Mouse (Mus musculus): ENCODE results near the gene Rspry1. TPM values are rescaled to one million over a fixed set of nuclear protein-coding genes. Genes with fewer than 3 reads are reported as not detected.

The Rspry1 gene
- polyA plus RNA-seq, 1 experiment from 2014 or later: 20.3 TPM

DNA sequence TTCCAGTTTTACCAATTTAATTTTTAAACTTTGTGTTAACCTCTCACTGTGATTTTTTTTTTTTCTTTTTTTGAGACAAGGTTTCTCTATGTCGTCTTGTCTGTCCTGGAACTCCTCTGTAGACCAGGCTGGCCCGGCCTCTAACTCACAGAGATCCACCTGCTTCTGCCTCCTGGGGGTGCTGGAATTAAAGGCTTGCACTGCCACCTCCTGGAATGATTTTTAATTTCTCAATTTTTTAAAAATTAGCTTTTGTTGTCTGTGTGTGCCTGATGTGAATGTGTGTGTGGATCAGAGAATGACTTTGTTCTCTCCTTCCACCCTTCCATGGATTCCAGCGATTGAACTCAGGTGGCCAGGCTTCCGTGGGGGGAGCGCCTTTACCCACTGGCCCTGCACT, 5.3 kb downstream of the Rspry1 start:
- no peak overlapping the region for H3K27ac ChIP-seq
- 91% methylated on average over 5 of the region's 5 CpGs for WGBS
- ATAC-seq (replicated peaks; ENCODE audit: insufficient number of reproducible peaks, insufficient read depth, low FRiP score, low read depth): no peak
- no peak overlapping the region for H3K4me3 ChIP-seq
- no peaks in the 10 kb centered on the region for H3K9me3 ChIP-seq (replicated peaks)
- no peaks in the 10 kb centered on the region for H3K36me3 ChIP-seq
- H3K4me2 ChIP-seq: no peak overlapping the region
- no peak overlapping the region for H3K9ac ChIP-seq
- H3K4me1 ChIP-seq (replicated peaks): peaks cover 8% of the 10 kb centered on the region
- H3K27me3 ChIP-seq: no peaks in the 10 kb centered on the region

DNA sequence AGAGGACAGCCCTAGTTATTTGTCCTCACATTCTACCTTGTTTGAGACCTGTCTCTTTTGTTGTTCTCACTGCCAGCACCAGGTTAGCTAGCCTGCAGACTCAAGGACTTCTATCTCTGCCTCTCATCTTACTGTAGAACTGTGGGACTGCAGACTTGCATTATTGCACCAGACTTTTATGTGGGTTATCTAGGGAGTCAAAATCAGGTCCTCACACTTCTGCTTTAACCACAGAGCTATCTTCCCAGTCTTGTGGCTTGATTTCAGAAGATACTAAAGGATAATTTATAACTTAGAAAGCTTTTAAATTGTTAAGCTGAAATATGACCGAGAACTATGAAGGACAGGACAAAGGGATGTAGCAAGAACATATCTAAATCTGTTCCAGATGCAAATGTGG, 23.1 kb downstream of the Rspry1 start:
- no peak overlapping the region for H3K4me2 ChIP-seq
- H3K27me3 ChIP-seq: no peaks in the 10 kb centered on the region
- no peak overlapping the region for H3K9ac ChIP-seq
- WGBS: 86% methylated on average over 1 of the region's 1 CpGs
- no peak overlapping the region for H3K4me3 ChIP-seq
- no peak for ATAC-seq (replicated peaks; ENCODE audit: insufficient number of reproducible peaks, insufficient read depth, low FRiP score, low read depth)
- H3K36me3 ChIP-seq: peaks cover 17% of the 10 kb centered on the region
- H3K9me3 ChIP-seq (replicated peaks): no peaks in the 10 kb centered on the region
- no peaks in the 10 kb centered on the region for H3K4me1 ChIP-seq (replicated peaks)
- H3K27ac ChIP-seq: no peak overlapping the region

DNA sequence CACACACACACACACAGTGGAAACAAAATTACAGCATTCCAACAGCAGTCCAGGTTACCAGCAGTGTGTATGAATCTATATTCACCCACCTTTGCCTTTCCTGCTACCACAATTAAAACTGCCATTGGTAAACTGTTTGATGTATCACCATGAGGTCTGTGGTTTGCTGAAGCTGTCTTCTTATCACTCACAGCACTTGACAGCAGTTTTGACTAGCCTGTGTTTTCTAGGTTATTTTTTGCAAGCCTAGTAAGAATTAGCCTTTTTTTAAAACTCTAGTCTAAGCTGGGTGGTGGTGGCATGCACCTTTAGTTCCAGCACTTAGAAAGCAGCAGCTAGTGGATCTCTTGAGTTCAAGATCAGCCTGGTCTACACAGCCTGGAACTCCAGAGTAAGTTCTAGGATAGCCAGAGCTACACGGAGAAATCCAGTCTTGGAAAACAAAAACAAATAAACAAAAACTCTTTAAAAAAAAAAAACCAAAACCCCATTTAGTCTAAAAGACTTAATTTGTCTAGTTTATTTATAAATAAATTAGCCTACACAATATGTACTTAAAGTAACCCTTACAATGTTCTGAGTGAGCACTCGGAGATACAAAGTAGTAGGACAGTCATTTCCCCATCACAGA, 31.9 kb downstream of the Rspry1 start:
- H3K9ac ChIP-seq: no peak overlapping the region
- 87% methylated on average over 2 of the region's 2 CpGs for WGBS
- H3K27me3 ChIP-seq: no peaks in the 10 kb centered on the region
- no peak overlapping the region for H3K4me2 ChIP-seq
- H3K9me3 ChIP-seq (replicated peaks): no peaks in the 10 kb centered on the region
- no peaks in the 10 kb centered on the region for H3K4me1 ChIP-seq (replicated peaks)
- peaks cover 71% of the 10 kb centered on the region for H3K36me3 ChIP-seq
- no peak overlapping the region for H3K4me3 ChIP-seq
- no peak overlapping the region for H3K27ac ChIP-seq
- no peak for ATAC-seq (replicated peaks; ENCODE audit: insufficient number of reproducible peaks, insufficient read depth, low FRiP score, low read depth)

DNA sequence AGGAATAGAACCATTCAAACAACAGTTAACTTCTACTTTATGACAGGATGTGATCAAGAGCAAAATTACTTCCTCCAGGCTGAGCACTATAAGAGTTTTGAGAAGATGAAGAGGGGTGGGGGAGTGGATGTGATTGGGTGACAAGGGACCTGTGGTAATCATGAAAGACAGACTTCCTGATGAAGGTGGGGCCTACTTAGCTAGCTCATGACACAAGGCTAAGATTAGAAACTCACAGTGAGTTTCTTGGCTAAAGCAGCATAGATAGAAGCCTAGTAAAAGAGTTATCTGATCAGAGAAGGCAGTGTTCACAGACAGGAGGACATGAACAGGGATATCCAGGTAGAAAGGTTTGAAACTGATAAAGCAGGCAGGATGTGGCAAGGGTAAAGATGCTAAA, 32.5 kb downstream of the Rspry1 start:
- no peak overlapping the region for H3K9ac ChIP-seq
- H3K27me3 ChIP-seq: no peaks in the 10 kb centered on the region
- H3K4me2 ChIP-seq: no peak overlapping the region
- H3K27ac ChIP-seq: no peak overlapping the region
- no peak overlapping the region for H3K4me3 ChIP-seq
- H3K9me3 ChIP-seq (replicated peaks): no peaks in the 10 kb centered on the region
- ATAC-seq (replicated peaks; ENCODE audit: insufficient number of reproducible peaks, insufficient read depth, low FRiP score, low read depth): no peak
- H3K4me1 ChIP-seq (replicated peaks): no peaks in the 10 kb centered on the region
- peaks cover 74% of the 10 kb centered on the region for H3K36me3 ChIP-seq

DNA sequence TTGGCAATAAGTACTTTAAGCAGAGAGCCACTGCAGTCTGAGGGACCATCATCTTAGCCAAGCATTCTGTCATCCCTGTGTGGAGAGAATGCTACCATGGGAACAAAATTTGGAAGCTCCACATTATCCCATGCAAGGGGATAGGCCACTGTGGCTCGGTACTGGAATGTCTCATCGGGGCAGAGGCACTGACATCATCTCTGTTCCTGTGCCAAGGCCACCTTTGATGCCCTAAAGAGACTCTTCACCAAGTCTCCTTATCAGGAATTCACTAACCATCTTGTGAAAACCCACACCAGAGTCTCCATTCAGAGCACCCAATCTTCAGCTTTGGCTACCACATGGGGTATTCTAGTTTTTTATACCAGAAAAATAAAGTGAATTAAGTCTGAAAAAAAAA, 39.4 kb downstream of the Rspry1 start:
- Histone ChIP-seq H3K4me1 (replicated peaks) (no peaks in the 10 kb centered on the region), H3K27me3 (no peaks in the 10 kb centered on the region), H3K36me3 (peaks cover 79% of the 10 kb centered on the region), H3K9me3 (replicated peaks) (no peaks in the 10 kb centered on the region), H3K9ac (no peak overlapping the region), H3K4me2 (no peak overlapping the region), H3K4me3 (no peak overlapping the region), H3K27ac (no peak overlapping the region)
- WGBS: 71% methylated on average over 2 of the region's 2 CpGs
- no peak for ATAC-seq (replicated peaks; ENCODE audit: insufficient number of reproducible peaks, insufficient read depth, low FRiP score, low read depth)

DNA sequence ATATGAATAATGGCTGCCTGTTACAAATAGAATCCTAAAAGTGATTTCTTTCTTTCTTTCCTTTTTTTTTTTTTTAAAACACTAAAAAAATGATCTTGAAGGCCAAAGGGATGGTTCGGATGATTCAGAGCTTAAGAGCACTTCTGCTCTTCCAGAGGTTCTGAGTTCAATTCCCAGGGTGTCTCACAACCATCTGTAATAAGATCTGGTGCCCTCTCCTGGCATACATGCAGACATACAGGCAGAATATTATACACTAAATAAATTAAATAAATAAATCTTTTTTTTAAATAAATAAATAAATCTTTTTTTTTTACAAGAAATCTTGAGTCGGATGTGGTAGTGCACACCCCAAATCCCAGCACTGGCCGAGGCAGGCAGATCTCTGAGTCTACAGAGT, 40.2 kb downstream of the Rspry1 start:
- no peak for ATAC-seq (replicated peaks; ENCODE audit: insufficient number of reproducible peaks, insufficient read depth, low FRiP score, low read depth)
- Histone ChIP-seq H3K4me3 (no peak overlapping the region), H3K9ac (no peak overlapping the region), H3K4me1 (replicated peaks) (no peaks in the 10 kb centered on the region), H3K9me3 (replicated peaks) (no peaks in the 10 kb centered on the region), H3K4me2 (no peak overlapping the region), H3K36me3 (peaks cover 79% of the 10 kb centered on the region), H3K27ac (no peak overlapping the region), H3K27me3 (no peaks in the 10 kb centered on the region)
- 94% methylated on average over 3 of the region's 3 CpGs for WGBS

DNA sequence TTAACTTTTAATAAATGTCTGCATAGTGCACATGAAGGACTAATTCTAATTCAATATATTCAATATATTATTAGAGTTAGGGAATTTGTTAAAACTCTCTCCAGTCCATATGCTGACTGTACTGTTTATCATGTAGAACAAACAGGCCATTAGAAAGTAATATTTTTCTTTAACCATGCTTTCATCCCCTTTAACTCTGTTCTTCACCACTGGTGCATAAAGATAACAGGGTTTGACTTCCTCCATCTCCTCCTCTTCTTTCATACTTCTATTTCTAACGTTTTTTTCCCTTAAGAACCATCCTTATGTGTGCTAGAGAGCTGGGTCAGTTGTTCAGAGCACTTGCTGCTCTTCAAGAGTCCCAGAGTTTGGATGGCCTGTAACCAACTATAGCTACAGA, 43.5 kb downstream of the Rspry1 start:
- H3K9me3 ChIP-seq (replicated peaks): no peaks in the 10 kb centered on the region
- no peak overlapping the region for H3K27ac ChIP-seq
- WGBS: 44% methylated on average over 1 of the region's 1 CpGs
- no peak overlapping the region for H3K9ac ChIP-seq
- no peaks in the 10 kb centered on the region for H3K4me1 ChIP-seq (replicated peaks)
- H3K27me3 ChIP-seq: no peaks in the 10 kb centered on the region
- H3K4me3 ChIP-seq: no peak overlapping the region
- no peak overlapping the region for H3K4me2 ChIP-seq
- no peak for ATAC-seq (replicated peaks; ENCODE audit: insufficient number of reproducible peaks, insufficient read depth, low FRiP score, low read depth)
- H3K36me3 ChIP-seq: peaks cover 68% of the 10 kb centered on the region

DNA sequence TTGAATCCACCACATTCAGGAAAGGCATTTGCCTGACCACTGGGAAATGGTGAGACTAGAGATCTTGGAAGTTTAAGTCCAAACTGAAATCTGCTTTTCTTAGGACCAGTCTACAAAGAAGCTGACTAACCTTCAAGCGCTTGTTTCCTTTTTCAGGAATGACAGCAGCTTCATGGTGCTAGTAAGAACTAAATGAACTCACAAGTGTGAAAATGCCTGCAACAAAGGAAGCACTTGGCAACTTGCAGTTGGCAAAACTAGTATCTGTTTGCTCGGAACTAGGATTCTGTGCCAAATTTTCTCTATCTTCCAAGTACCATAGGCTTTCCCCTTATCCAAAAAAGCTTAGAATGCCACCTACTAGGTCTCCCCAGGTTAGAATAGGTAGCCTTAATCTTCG, 44.4 kb downstream of the Rspry1 start:
- no peak for ATAC-seq (replicated peaks; ENCODE audit: insufficient number of reproducible peaks, insufficient read depth, low FRiP score, low read depth)
- H3K36me3 ChIP-seq: peaks cover 60% of the 10 kb centered on the region

DNA sequence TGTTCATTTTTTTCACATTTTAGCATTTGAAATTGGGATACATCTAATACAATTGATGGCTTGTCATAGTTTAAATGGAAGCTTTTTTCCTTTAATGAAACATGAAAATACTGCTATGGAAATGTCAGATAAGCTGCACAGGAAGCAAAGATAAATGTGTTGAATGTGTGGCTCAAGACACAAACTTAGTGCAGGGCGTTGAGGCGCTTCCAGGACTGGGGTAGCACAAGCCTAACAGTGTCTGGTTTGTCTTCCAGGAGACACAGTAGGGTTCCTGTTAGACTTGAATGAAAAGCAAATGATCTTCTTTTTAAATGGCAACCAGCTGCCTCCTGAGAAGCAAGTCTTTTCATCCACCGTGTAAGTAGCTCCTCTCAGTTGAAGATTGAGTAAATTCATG, 47.8 kb downstream of the Rspry1 start:
- no peak for ATAC-seq (replicated peaks; ENCODE audit: insufficient number of reproducible peaks, insufficient read depth, low FRiP score, low read depth)
- Histone ChIP-seq H3K27me3 (no peaks in the 10 kb centered on the region), H3K4me2 (no peak overlapping the region), H3K36me3 (peaks cover 65% of the 10 kb centered on the region), H3K9me3 (replicated peaks) (no peaks in the 10 kb centered on the region), H3K27ac (no peak overlapping the region), H3K4me1 (replicated peaks) (no peaks in the 10 kb centered on the region), H3K9ac (no peak overlapping the region), H3K4me3 (no peak overlapping the region)
- 59% methylated on average over 3 of the region's 3 CpGs for WGBS

More for the DNA sequence above, 44.4 kb downstream of the Rspry1 start:
- 86% methylated on average over 3 of the region's 3 CpGs for WGBS
- Histone ChIP-seq H3K4me2 (no peak overlapping the region), H3K9ac (no peak overlapping the region), H3K27ac (no peak overlapping the region), H3K4me3 (no peak overlapping the region), H3K4me1 (replicated peaks) (no peaks in the 10 kb centered on the region), H3K9me3 (replicated peaks) (no peaks in the 10 kb centered on the region), H3K27me3 (no peaks in the 10 kb centered on the region)

DNA sequence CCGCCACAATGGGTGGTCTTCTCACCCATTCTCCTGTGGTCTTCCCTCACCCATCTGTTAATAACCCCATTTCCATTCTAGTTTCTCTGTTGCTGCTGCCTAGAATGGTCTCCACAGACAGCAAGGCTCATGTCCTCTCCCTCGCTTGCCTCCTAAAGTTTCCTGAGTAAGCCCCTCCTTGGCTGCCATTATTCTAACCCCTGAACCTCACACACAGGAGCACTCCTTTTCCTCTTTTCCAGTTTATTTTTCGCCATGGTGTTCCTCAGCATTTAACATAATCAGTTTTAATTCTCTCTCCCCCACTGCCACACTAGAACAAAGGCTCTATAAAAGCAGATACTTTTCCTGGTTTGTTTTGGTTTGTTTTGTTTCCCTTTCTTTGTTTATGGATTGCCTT, 51.2 kb downstream of the Rspry1 start:
- Histone ChIP-seq H3K9ac (no peak overlapping the region), H3K4me1 (replicated peaks) (no peaks in the 10 kb centered on the region), H3K36me3 (peaks cover 59% of the 10 kb centered on the region), H3K4me3 (no peak overlapping the region), H3K27me3 (no peaks in the 10 kb centered on the region), H3K4me2 (no peak overlapping the region), H3K27ac (no peak overlapping the region), H3K9me3 (replicated peaks) (no peaks in the 10 kb centered on the region)
- ATAC-seq (replicated peaks; ENCODE audit: insufficient number of reproducible peaks, insufficient read depth, low FRiP score, low read depth): no peak
- 95% methylated on average over 3 of the region's 3 CpGs for WGBS

DNA sequence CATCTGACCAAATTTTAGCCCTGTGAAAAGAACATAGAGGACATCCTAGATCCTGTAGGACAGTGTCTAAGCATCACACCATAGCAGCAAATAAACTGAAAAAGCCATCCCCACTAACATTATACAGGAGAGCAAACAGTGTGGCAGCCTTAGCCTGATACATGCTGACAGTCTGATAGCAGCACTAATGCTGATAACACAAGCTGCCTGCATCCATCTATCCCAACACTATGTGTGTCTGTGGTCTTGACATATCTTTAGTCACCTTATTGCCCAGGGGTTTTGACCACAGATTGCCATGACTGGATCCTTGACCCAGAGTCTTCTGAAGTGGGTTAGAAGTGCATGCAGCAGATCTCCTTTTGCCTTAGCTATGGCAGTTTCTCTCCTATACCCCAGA, 53.3 kb downstream of the Rspry1 start:
- H3K36me3 ChIP-seq: peaks cover 56% of the 10 kb centered on the region
- H3K4me2 ChIP-seq: no peak overlapping the region
- no peaks in the 10 kb centered on the region for H3K9me3 ChIP-seq (replicated peaks)
- no peak overlapping the region for H3K27ac ChIP-seq
- no peaks in the 10 kb centered on the region for H3K4me1 ChIP-seq (replicated peaks)
- H3K4me3 ChIP-seq: no peak overlapping the region
- ATAC-seq (replicated peaks; ENCODE audit: insufficient number of reproducible peaks, insufficient read depth, low FRiP score, low read depth): no peak
- H3K9ac ChIP-seq: no peak overlapping the region
- no peaks in the 10 kb centered on the region for H3K27me3 ChIP-seq

DNA sequence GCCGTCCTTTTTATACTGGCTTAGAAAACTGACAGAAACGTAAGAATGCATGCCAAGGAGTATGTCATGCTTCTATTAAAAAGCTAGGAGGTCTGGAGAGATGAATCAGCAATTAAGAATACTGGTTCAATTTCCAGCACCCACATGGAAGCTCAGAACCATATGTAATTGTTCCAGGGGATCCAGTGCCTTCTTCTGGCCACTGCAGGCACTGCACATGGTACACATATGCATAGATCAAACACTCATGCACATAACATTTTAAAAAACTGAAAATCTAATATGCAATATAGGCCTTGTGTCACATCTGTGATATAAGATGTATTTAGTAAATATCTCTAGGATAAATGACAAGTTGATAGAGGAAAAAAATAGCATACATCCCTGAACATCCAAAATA, 56.3 kb downstream of the Rspry1 start:
- no peaks in the 10 kb centered on the region for H3K9me3 ChIP-seq (replicated peaks)
- ATAC-seq (replicated peaks; ENCODE audit: insufficient number of reproducible peaks, insufficient read depth, low FRiP score, low read depth): no peak
- H3K4me3 ChIP-seq: no peak overlapping the region
- H3K9ac ChIP-seq: no peak overlapping the region
- no peak overlapping the region for H3K27ac ChIP-seq
- no peaks in the 10 kb centered on the region for H3K27me3 ChIP-seq
- H3K4me1 ChIP-seq (replicated peaks): no peaks in the 10 kb centered on the region
- 89% methylated on average over 2 of the region's 2 CpGs for WGBS
- no peak overlapping the region for H3K4me2 ChIP-seq
- peaks cover 44% of the 10 kb centered on the region for H3K36me3 ChIP-seq
